Mouse (Mus musculus) cortical plate, adult 2 months (tissue): ENCODE measurements around the gene Prdm11.

ENCODE experiments used
- CTCF ChIP-seq: fragments of 200-500 bp; IDR thresholded peaks from 2 replicates; pipeline ENCODE4 v1.5.1; 2011; ENCODE audit warnings: mild to moderate bottlenecking, control low read depth, low read length; ENCODE audit not compliant: insufficient read depth; ENCODE audit errors: extremely low read depth
- POLR2A ChIP-seq: fragments of 200-500 bp; IDR thresholded peaks from 2 replicates; pipeline ENCODE4 v1.6.1; 2011; ENCODE audit warnings: mild to moderate bottlenecking, low read length, control low read depth; ENCODE audit not compliant: insufficient read depth; ENCODE audit errors: extremely low read depth

- TF ChIP-seq CTCF (no peak), POLR2A (no peak)
Measured at GRCm38 (mm10) chr2:93039706-93040105, 6.3 kb downstream of the Prdm11 start.
